Mouse (Mus musculus): ENCODE results near the gene Tmem120a. TPM values are rescaled to one million over a fixed set of nuclear protein-coding genes. Genes with fewer than 3 reads are reported as not detected.

Tmem120a gene
- polyA plus RNA-seq, 1 experiment from 2014 or later, result 32.0 TPM

- H3K4me3 ChIP-seq, result no peak overlapping the region
- H3K36me3 ChIP-seq, result peaks cover 25% of the 10 kb centered on the region
- 0 out of 2 replicates have a peak overlapping the region, but pooled peaks have one; percentile 19 for H3K9ac ChIP-seq
- H3K27ac ChIP-seq (replicated peaks), result peak overlapping the region; percentile 54; the same call in 1 of the 2 replicates
- H3K27me3 ChIP-seq (replicated peaks), result no peaks in the 10 kb centered on the region
- no peaks in the 10 kb centered on the region for H3K9me3 ChIP-seq
- no peak for ATAC-seq (ENCODE audit: extremely low read depth, insufficient number of reproducible peaks, low FRiP score, low TSS enrichment)
- peaks cover 54% of the 10 kb centered on the region for H3K4me1 ChIP-seq
- WGBS, result 60% methylated on average over 11 of the region's 11 CpGs
- peak overlapping the region; percentile 38 for H3K4me2 ChIP-seq
Observed at GRCm38 (mm10) chr5:135722121-135722520, 22.1 kb downstream of the Tmem120a start.

- 91% methylated on average over 8 of the region's 8 CpGs for WGBS
- peaks cover 43% of the 10 kb centered on the region for H3K4me1 ChIP-seq
- no peak overlapping the region for H3K9ac ChIP-seq
- no peak overlapping the region for H3K4me3 ChIP-seq
- H3K36me3 ChIP-seq, result peaks cover 35% of the 10 kb centered on the region
- no peak for ATAC-seq (ENCODE audit: extremely low read depth, insufficient number of reproducible peaks, low FRiP score, low TSS enrichment)
- no peaks in the 10 kb centered on the region for H3K9me3 ChIP-seq
- H3K4me2 ChIP-seq, result no peak overlapping the region
- H3K27ac ChIP-seq (replicated peaks), result no peak overlapping the region
- no peaks in the 10 kb centered on the region for H3K27me3 ChIP-seq (replicated peaks)
Observed at GRCm38 (mm10) chr5:135721076-135721475, 23.2 kb downstream of the Tmem120a start.

GRCm38 (mm10) chr5:135720121-135720520 is 24.1 kb downstream of the Tmem120a start:
- ATAC-seq (ENCODE audit: extremely low read depth, insufficient number of reproducible peaks, low FRiP score, low TSS enrichment), result no peak
- WGBS, result 63% methylated on average over 3 of the region's 3 CpGs
- no peaks in the 10 kb centered on the region for H3K27me3 ChIP-seq (replicated peaks)
- H3K9ac ChIP-seq, result no peak overlapping the region
- H3K36me3 ChIP-seq, result peaks cover 40% of the 10 kb centered on the region
- no peak overlapping the region for H3K4me2 ChIP-seq
- no peaks in the 10 kb centered on the region for H3K9me3 ChIP-seq
- no peak overlapping the region for H3K4me3 ChIP-seq
- no peak overlapping the region for H3K27ac ChIP-seq (replicated peaks)
- peaks cover 34% of the 10 kb centered on the region for H3K4me1 ChIP-seq

DNA sequence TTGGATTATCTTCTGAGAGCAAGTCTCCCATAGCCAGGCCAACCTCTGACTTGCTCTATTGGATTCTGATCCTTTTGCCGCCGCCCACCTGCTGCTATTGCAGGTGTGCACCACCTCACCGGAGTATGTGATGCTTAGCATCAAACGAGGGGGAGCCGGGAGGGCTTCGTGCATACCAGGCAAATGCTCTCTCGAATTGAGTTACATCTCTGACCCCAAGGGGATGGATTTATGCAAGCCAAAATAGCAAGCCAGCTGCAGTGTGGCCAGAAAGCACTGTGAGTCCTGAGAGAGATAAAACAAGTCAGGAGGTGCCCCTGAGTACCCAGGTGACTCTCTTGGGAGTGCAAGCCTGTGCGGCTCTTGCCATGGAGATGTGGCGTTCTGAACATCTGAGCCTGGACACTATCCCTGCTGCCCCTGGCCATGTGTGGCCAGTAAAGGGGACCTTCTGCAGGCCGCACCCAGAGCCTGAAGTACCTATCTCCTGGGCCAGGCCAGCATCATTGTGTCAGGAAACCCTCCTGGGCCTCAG is 24.6 kb downstream of the Tmem120a start:
- Histone ChIP-seq H3K9ac (no peak overlapping the region), H3K4me1 (peaks cover 29% of the 10 kb centered on the region), H3K36me3 (peaks cover 40% of the 10 kb centered on the region), H3K27me3 (replicated peaks) (no peaks in the 10 kb centered on the region), H3K9me3 (no peaks in the 10 kb centered on the region), H3K4me2 (no peak overlapping the region), H3K27ac (replicated peaks) (no peak overlapping the region), H3K4me3 (no peak overlapping the region)
- WGBS, result 83% methylated on average over 10 of the region's 10 CpGs
- no peak for ATAC-seq (ENCODE audit: extremely low read depth, insufficient number of reproducible peaks, low FRiP score, low TSS enrichment)

DNA sequence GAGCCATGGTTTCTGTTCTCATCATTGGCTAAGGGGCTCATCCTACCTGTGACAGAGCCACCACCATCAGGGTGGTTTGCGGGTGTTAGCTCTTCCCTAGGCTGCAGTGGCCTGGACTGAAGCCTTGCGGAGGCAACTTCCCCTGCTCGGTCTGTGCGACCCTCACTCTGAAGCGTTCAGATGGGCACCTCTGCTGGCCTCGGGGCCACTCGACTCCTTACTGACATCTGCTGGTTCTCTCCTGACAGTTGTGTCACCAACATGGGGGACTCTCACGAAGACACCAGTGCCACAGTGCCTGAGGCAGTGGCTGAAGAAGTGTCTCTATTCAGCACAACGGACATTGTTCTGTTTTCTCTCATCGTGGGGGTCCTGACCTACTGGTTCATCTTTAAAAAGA is 28.6 kb downstream of the Tmem120a start:
- Histone ChIP-seq H3K4me1 (peaks cover 30% of the 10 kb centered on the region), H3K4me2 (no peak overlapping the region), H3K9ac (no peak overlapping the region), H3K4me3 (no peak overlapping the region), H3K9me3 (no peaks in the 10 kb centered on the region), H3K27ac (replicated peaks) (no peak overlapping the region), H3K27me3 (replicated peaks) (no peaks in the 10 kb centered on the region), H3K36me3 (peaks cover 40% of the 10 kb centered on the region)
- 49% methylated on average over 10 of the region's 10 CpGs for WGBS
- no peak for ATAC-seq (ENCODE audit: extremely low read depth, insufficient number of reproducible peaks, low FRiP score, low TSS enrichment)

DNA sequence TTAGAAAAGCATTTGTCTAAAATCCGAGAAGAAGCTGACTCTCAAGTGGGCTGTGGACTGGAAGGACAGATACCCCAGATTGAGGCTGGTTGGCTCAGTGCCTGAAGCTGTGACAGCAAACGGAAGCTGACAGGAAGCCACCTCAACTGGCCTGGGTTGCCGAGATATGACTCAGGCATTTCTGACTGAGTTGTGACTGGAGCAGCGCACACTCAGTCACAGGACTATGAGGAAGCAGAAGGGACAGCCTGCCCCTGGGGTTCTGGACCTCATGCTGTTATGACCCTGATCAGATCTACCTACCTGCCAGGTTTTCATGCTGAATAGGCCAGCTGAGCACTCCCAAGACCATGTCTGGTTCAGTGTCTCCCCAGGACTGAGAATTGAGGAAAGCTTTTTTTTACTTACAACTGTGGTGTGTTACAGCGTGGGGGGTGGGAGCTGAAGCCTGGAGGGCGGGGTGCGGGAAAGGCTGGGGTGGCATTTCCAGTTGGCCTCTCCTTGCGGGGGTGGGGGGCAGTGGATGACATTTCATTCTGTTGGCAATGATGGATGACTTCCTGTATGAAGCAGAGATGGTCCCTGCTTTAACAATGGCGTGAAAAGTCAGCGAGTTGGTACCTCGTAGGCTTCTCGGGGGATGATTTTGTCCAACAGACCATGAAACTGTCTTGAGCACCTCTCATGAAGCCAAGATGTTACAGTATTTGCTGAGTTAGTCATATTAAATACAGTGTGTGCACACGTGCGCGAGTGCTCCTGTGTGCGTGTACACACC is 30.6 kb downstream of the Tmem120a start:
- H3K4me3 ChIP-seq, result no peak overlapping the region
- peak overlapping the region; percentile 77 for H3K27ac ChIP-seq (replicated peaks)
- H3K9me3 ChIP-seq, result no peaks in the 10 kb centered on the region
- peaks cover 30% of the 10 kb centered on the region for H3K4me1 ChIP-seq
- 0 out of 2 replicates have a peak overlapping the region, but pooled peaks have one; percentile 28 for H3K9ac ChIP-seq
- H3K27me3 ChIP-seq (replicated peaks), result no peaks in the 10 kb centered on the region
- WGBS, result 51% methylated on average over 16 of the region's 16 CpGs
- H3K36me3 ChIP-seq, result peaks cover 38% of the 10 kb centered on the region
- H3K4me2 ChIP-seq, result peak overlapping the region; percentile 33
- no peak; the same call in 1 of the 2 replicates for ATAC-seq (ENCODE audit: extremely low read depth, insufficient number of reproducible peaks, low FRiP score, low TSS enrichment)

DNA sequence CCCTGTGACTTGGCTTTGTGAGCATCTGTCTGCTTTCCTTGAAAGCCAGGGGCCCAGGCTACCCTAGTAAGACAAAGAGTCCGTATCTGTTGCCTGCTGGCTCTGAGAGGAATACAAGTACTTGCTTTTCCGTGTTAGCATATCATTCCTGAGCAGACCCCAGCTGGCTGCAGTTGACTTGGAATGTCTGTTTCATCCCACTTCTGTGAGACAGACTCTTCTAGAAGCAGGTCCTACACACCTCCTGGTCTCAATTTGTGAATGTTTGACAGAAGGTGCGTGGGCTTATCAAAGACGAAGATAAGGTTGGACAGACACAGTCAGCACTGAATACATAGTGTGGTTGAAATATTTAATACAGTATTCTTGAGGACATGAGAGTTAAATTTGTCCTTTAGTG is 31.4 kb downstream of the Tmem120a start:
- Histone ChIP-seq H3K36me3 (peaks cover 37% of the 10 kb centered on the region), H3K4me3 (no peak overlapping the region), H3K4me1 (peaks cover 30% of the 10 kb centered on the region), H3K27me3 (replicated peaks) (no peaks in the 10 kb centered on the region), H3K4me2 (no peak overlapping the region), H3K9me3 (no peaks in the 10 kb centered on the region), H3K27ac (replicated peaks) (peak overlapping the region; percentile 77), H3K9ac (no peak overlapping the region)
- 34% methylated on average over 4 of the region's 4 CpGs for WGBS
- no peak for ATAC-seq (ENCODE audit: extremely low read depth, insufficient number of reproducible peaks, low FRiP score, low TSS enrichment)

GRCm38 (mm10) chr5:135711582-135712355 is 32.5 kb downstream of the Tmem120a start:
- no peak overlapping the region for H3K9ac ChIP-seq
- H3K27me3 ChIP-seq (replicated peaks), result no peaks in the 10 kb centered on the region
- 80% methylated on average over 13 of the region's 13 CpGs for WGBS
- H3K36me3 ChIP-seq, result peaks cover 37% of the 10 kb centered on the region
- no peak overlapping the region for H3K4me3 ChIP-seq
- H3K9me3 ChIP-seq, result no peaks in the 10 kb centered on the region
- peaks cover 30% of the 10 kb centered on the region for H3K4me1 ChIP-seq
- H3K27ac ChIP-seq (replicated peaks), result peak overlapping the region; percentile 77; the same call in 1 of the 2 replicates
- no peak for ATAC-seq (ENCODE audit: extremely low read depth, insufficient number of reproducible peaks, low FRiP score, low TSS enrichment)
- no peak overlapping the region for H3K4me2 ChIP-seq

- no peak overlapping the region for H3K9ac ChIP-seq
- no peak overlapping the region for H3K4me2 ChIP-seq
- ATAC-seq (ENCODE audit: extremely low read depth, insufficient number of reproducible peaks, low FRiP score, low TSS enrichment), result no peak
- WGBS, result 68% methylated on average over 7 of the region's 7 CpGs
- H3K4me1 ChIP-seq, result peaks cover 30% of the 10 kb centered on the region
- no peaks in the 10 kb centered on the region for H3K9me3 ChIP-seq
- no peaks in the 10 kb centered on the region for H3K27me3 ChIP-seq (replicated peaks)
- H3K4me3 ChIP-seq, result no peak overlapping the region
- H3K27ac ChIP-seq (replicated peaks), result no peak overlapping the region
- peaks cover 38% of the 10 kb centered on the region for H3K36me3 ChIP-seq
Observed at GRCm38 (mm10) chr5:135710599-135711214, 33.5 kb downstream of the Tmem120a start.

DNA sequence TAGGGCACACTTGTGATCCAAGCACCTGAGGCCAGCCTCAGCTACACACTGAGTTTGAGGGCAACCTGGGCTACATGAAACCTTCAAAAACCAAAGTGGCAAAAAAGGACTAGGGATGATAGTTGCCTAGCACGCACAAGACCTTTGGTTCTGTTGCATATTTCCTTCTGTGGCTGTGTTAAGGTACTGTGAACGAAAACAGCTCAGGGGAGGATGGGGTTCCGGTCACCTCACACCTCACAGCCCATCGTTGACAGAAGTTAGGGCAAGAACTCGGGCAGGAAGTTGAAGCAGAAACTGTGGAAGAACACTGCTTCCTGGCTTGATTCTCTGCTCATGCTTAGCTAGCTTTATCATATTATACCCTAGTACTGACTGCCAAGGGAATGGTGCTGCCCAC is 34.5 kb downstream of the Tmem120a start:
- Histone ChIP-seq H3K4me3 (no peak overlapping the region), H3K4me2 (no peak overlapping the region), H3K27me3 (replicated peaks) (no peaks in the 10 kb centered on the region), H3K9me3 (no peaks in the 10 kb centered on the region), H3K36me3 (peaks cover 37% of the 10 kb centered on the region), H3K9ac (no peak overlapping the region), H3K27ac (replicated peaks) (no peak overlapping the region), H3K4me1 (peaks cover 30% of the 10 kb centered on the region)
- ATAC-seq (ENCODE audit: extremely low read depth, insufficient number of reproducible peaks, low FRiP score, low TSS enrichment), result no peak
- WGBS, result 91% methylated on average over 5 of the region's 5 CpGs

DNA sequence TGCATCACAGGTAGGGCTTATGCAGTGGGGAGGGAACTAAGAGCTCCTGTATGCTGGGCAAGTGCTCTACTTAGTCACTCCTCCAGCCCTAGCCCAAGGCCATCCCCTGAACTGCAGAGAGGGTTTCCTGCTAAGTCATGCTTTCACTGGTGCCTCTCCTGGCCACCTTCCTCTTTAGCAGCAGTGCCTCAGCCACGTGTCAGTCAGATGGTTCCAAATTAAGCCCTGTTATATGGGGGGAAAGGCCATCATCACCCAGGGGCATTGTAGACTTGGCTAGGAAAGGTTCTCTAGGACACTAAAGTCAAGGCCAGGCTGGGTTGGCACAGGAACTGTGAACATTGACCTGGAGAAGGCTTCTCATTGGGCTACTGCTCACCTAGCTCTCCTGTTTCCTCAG is 36.4 kb downstream of the Tmem120a start:
- H3K36me3 ChIP-seq, result peaks cover 37% of the 10 kb centered on the region
- H3K9ac ChIP-seq, result no peak overlapping the region
- H3K4me1 ChIP-seq, result peaks cover 21% of the 10 kb centered on the region
- H3K4me2 ChIP-seq, result no peak overlapping the region
- H3K27ac ChIP-seq (replicated peaks), result no peak overlapping the region
- no peak overlapping the region for H3K4me3 ChIP-seq
- no peaks in the 10 kb centered on the region for H3K9me3 ChIP-seq
- WGBS, result 52% methylated on average over 1 of the region's 1 CpGs
- no peak for ATAC-seq (ENCODE audit: extremely low read depth, insufficient number of reproducible peaks, low FRiP score, low TSS enrichment)
- H3K27me3 ChIP-seq (replicated peaks), result no peaks in the 10 kb centered on the region

Measured in heart, embryonic 13.5 days (tissue).